ENCODE assay signal across 18 mouse cellular contexts in the genomic region with DNA sequence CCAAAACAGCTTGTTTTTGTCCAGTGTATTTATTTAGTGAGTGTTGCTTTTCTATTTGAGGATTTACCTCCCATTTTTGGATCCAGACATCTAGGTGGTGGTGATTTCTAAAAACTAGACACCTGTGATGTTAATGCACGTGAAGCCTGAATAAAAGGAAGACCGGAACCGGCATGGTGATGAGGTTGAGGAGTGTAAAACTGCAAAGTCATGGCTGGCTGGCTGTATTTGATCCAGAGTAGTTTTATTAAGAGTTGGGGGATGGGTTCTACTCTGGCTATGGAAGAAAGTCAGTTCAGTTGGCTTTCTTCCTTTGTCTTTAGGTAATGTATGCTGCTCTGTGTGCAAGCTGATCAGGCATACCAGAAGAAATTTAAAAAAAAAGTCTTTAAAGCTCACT. TPM values are rescaled to one million over a fixed set of nuclear protein-coding genes. Genes with fewer than 3 reads are reported as not detected.
DNase-seq lines count a peak whose midpoint lies in the region; ATAC-seq and TF ChIP-seq lines count a peak whose summit lies in the region.
"Had no signal": no experiment of that assay in that cellular context is flagged by ENCODE, and none has a peak within 500 bp of the region (broad histone marks: within the 10 kb centered on the region; RNA-seq: fewer than 3 reads in every experiment).

No protein-coding gene starts in this region.

- H3K27ac ChIP-seq in kidney, adult 2 months (ENCODE audit: insufficient read depth, low read depth, low read length): no peak overlapping the region; the same call in 1 of the 2 replicates
- no peak overlapping the region for H3K27ac ChIP-seq in forebrain, embryonic 12.5 days
- H3K27ac ChIP-seq: forebrain, embryonic 10.5 days; heart, embryonic 13.5 days; hindbrain, embryonic 15.5 days; liver, embryonic 13.5 days had no signal

- no peak for TF ChIP-seq POLR2A in kidney, adult 2 months (IDR thresholded peaks at IDR 0.05; ENCODE audit: low read depth, low read length)

- peak; percentile 25 for DNase-seq in kidney, adult 2 months
- no peak for DNase-seq in kidney, adult 8-10 months
- DNase-seq in left cerebral cortex, postnatal 25 days (ENCODE audit: low spot score in 2 of 2): peak; percentile 8 to 37
- no peak for DNase-seq in left cerebral cortex, postnatal 4 days
- DNase-seq in G1E (ENCODE audit: low spot score): peak; percentile 38
- DNase-seq: adrenal gland, postnatal 25 days; cerebellum, adult 18-20 months; cerebellum, postnatal 36 days; heart, postnatal 36 days; liver, embryonic 13.5 days; spleen, adult 18-20 months; thymus, adult 18-20 months had no signal

- peaks cover 6% of the 10 kb centered on the region; the same call in 1 of the 2 replicates for H3K4me1 ChIP-seq in kidney, adult 2 months (ENCODE audit: control insufficient read depth, insufficient read depth, low read length)
- H3K4me1 ChIP-seq in G1E (ENCODE audit: insufficient read depth, low read depth, low read length): peaks cover 27% of the 10 kb centered on the region
- no peaks in the 10 kb centered on the region for H3K4me1 ChIP-seq in forebrain, embryonic 12.5 days
- H3K4me1 ChIP-seq: forebrain, embryonic 10.5 days; heart, embryonic 13.5 days; hindbrain, embryonic 15.5 days had no signal

- ATAC-seq in G1E (ENCODE audit: extremely low read depth, insufficient number of reproducible peaks, low FRiP score, poor library complexity, severe bottlenecking): peak; percentile 66
- peak; percentile 63; the same call in 1 of the 2 replicates for ATAC-seq in megakaryocyte progenitor cell, adult 5-6 weeks (replicated peaks; ENCODE audit: poor library complexity)
- ATAC-seq in forebrain, embryonic 12.5 days (ENCODE audit: low FRiP score): no peak
- ATAC-seq: intestine, embryonic 16.5 days had no signal

- intact Hi-C loops in left cerebral cortex, postnatal 25 days (cut with DNase I): no loop called here
- intact Hi-C loops in left cerebral cortex, postnatal 4 days (cut with DNase I): no loop called here

- H3K36me3 ChIP-seq in kidney, adult 2 months (ENCODE audit: control insufficient read depth, insufficient read depth, low read length): no peaks in the 10 kb centered on the region; the same call in 1 of the 2 replicates
- peaks cover 57% of the 10 kb centered on the region for H3K36me3 ChIP-seq in G1E (replicated peaks)
- H3K36me3 ChIP-seq in forebrain, embryonic 12.5 days (replicated peaks): peaks cover 18% of the 10 kb centered on the region

- 32% methylated on average over 3 of the region's 3 CpGs for WGBS in kidney, adult 2 months
- WGBS in forebrain, embryonic 12.5 days: 94% methylated on average over 3 of the region's 3 CpGs

- no peak overlapping the region for H3K9ac ChIP-seq in forebrain, embryonic 12.5 days
- H3K9ac ChIP-seq: heart, embryonic 13.5 days; hindbrain, embryonic 15.5 days; liver, embryonic 13.5 days had no signal

- H3K4me3 ChIP-seq in kidney, adult 2 months (ENCODE audit: insufficient read depth, low read depth, low read length): no peak overlapping the region
- no peak overlapping the region for H3K4me3 ChIP-seq in G1E (ENCODE audit: low read depth, low read length)
- no peak overlapping the region for H3K4me3 ChIP-seq in forebrain, embryonic 12.5 days (replicated peaks)
- H3K4me3 ChIP-seq: forebrain, embryonic 10.5 days; heart, embryonic 13.5 days; hindbrain, embryonic 15.5 days; liver, embryonic 13.5 days had no signal

- no peaks in the 10 kb centered on the region for H3K27me3 ChIP-seq in kidney, adult 2 months (replicated peaks; ENCODE audit: control insufficient read depth, insufficient read depth, low read length)
- no peaks in the 10 kb centered on the region for H3K27me3 ChIP-seq in G1E (ENCODE audit: insufficient read depth, low read length)
- no peaks in the 10 kb centered on the region for H3K27me3 ChIP-seq in forebrain, embryonic 12.5 days
- H3K27me3 ChIP-seq: heart, embryonic 13.5 days; hindbrain, embryonic 15.5 days; liver, embryonic 13.5 days had no signal

- no peak for TF ChIP-seq CTCF in kidney, adult 2 months (conservative IDR thresholded peaks at IDR 0.05; ENCODE audit: insufficient read depth, insufficient read length, low read depth, low read length)
- no peak for TF ChIP-seq CTCF in G1E (IDR thresholded peaks at IDR 0.05; ENCODE audit: low read depth, low read length)

- H3K9me3 ChIP-seq in G1E (replicated peaks): no peaks in the 10 kb centered on the region
- no peaks in the 10 kb centered on the region for H3K9me3 ChIP-seq in forebrain, embryonic 12.5 days
- H3K9me3 ChIP-seq: forebrain, embryonic 10.5 days; heart, embryonic 13.5 days; hindbrain, embryonic 15.5 days; liver, embryonic 13.5 days had no signal

- no peak overlapping the region for H3K4me2 ChIP-seq in forebrain, embryonic 12.5 days
- H3K4me2 ChIP-seq: heart, embryonic 13.5 days; hindbrain, embryonic 15.5 days; liver, embryonic 13.5 days had no signal

RNA-seq across cellular contexts. Expression of gene Wapl, which starts 39.1 kb away (rescaled TPM):
- polyA plus RNA-seq in kidney, adult 2 months (2012; rRNA removed): 10.1 and 11.0 TPM in 2 replicates
- 10 to 100 TPM; 42.7 to 45.5 TPM for total RNA-seq in left cerebral cortex, postnatal 25 days (2021)
- 10 to 100 TPM; 34.4 to 38.7 TPM for total RNA-seq in left cerebral cortex, postnatal 4 days (2021)
- total RNA-seq in G1E (2014; fragmentation: Nextera tagmentation) (283 and 301 TPM in 2 replicates), G1E (2017) (210 and 238 TPM in 2 replicates)
- 29.9 and 32.6 TPM in 2 replicates for polyA plus RNA-seq in G1E (2012)
- 87.1 and 89.0 TPM in 2 replicates for total RNA-seq in megakaryocyte progenitor cell, adult 5-6 weeks (2015)
- total RNA-seq in megakaryocyte progenitor cell, adult 5-6 weeks (2017): 93.1 and 123 TPM in 2 replicates
- 37.6 and 38.3 TPM in 2 replicates for polyA plus RNA-seq in forebrain, embryonic 12.5 days (2016; fragmentation: Nextera tagmentation; extraction: Ambion mirVana)

Comparison
In these comparisons a context has a peak if more than half of its experiments do, and no peak if none do; other contexts are left out.
1. DNase-seq: peak in kidney, adult 2 months (single experiment), left cerebral cortex, postnatal 25 days (2 of 2) and G1E (single experiment); none in kidney, adult 8-10 months (0 of 2) and left cerebral cortex, postnatal 4 days (single experiment).